Mouse (Mus musculus) embryonic facial prominence, embryonic 13.5 days (tissue): ENCODE results near the gene Pp2d1. TPM values are rescaled to one million over a fixed set of nuclear protein-coding genes. Genes with fewer than 3 reads are reported as not detected.

Source experiments
- ATAC-seq: fragments of 200-750 bp; cut with Nextera tagmentation; 2 replicates; pipeline ENCODE4 v1.8.0; 2017; ENCODE audit warnings: low read depth; ENCODE audit not compliant: insufficient number of reproducible peaks, insufficient read depth, low FRiP score, low TSS enrichment
- H3K27ac ChIP-seq: fragments of 300-500 bp; sonication (generic); 2 replicates; pipeline ENCODE4 v1.5.1; 2015; ENCODE audit warnings: moderate library complexity, mild to moderate bottlenecking, inconsistent platforms
- H3K27me3 ChIP-seq: fragments of 300-500 bp; sonication (generic); 2 replicates; pipeline ENCODE4 v1.6.1; 2015; ENCODE audit warnings: mild to moderate bottlenecking, inconsistent platforms
- H3K36me3 ChIP-seq: fragments of 300-500 bp; sonication (generic); 2 replicates; pipeline ENCODE4 v1.6.1; 2015; ENCODE audit warnings: mild to moderate bottlenecking, inconsistent platforms
- H3K4me1 ChIP-seq: fragments of 300-500 bp; sonication (generic); 2 replicates; pipeline ENCODE4 v1.6.1; 2015; ENCODE audit warnings: inconsistent platforms
- H3K4me2 ChIP-seq: fragments of 300-500 bp; sonication (generic); 2 replicates; pipeline ENCODE4 v1.6.1; 2015; ENCODE audit warnings: moderate library complexity, mild to moderate bottlenecking, inconsistent platforms
- H3K4me3 ChIP-seq: fragments of 300-500 bp; sonication (generic); 2 replicates; pipeline ENCODE4 v1.5.1; 2015; ENCODE audit warnings: mild to moderate bottlenecking, inconsistent platforms
- H3K9ac ChIP-seq: fragments of 300-500 bp; sonication (generic); 2 replicates; pipeline ENCODE4 v1.6.1; 2015; ENCODE audit warnings: mild to moderate bottlenecking, inconsistent platforms
- H3K9me3 ChIP-seq: fragments of 300-500 bp; sonication (generic); 2 replicates; pipeline ENCODE4 v1.6.1; 2016; ENCODE audit warnings: inconsistent platforms
- WGBS: fragments of 180-500 bp; shearing (Covaris S2); methylation state at CpG from one replicate; pipeline ENCODE4 v1.1.7; 2015; ENCODE audit warnings: mixed read lengths; 5-methylcytosine and 5-hydroxymethylcytosine counted together
- polyA plus RNA-seq: library from polyadenylated mRNA; unstranded; fragments of >200 nt; fragmentation: Nextera tagmentation; extraction: Ambion mirVana; gene quantifications from 2 replicates; pipeline ENCODE4 v1.2.1, GENCODE M21; 2015

The Pp2d1 gene
- polyA plus RNA-seq, 1 experiment from 2014 or later, result 0.31 TPM

DNA sequence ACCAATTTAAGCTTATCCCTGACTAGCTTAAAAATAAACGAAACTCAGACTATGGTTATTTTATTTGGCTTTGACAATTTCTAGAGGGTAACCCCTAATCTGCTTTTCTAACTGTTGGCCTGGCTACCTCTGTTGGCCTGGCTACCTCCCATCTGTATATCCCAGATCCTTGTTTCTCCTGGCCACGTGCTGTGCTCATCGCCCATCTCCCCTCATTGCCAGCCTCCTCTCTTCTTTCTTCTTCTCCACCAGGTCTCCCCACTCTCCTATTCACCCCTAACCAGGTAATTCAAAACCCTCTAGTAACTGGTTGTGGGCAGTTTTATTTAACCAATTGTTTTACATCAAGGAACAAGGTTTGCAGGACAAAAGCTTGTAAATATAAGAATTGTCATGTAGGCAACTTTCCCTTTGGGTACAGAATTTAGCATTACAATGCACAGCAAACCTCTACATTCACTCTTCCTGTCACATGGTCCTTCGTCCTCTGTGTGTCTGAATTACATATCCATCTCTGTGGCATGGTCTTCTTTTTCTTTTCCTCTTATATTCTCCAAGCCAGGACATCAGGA, 22.3 kb upstream of the Pp2d1 start:
- ATAC-seq, result no peak
- 77% methylated on average over 4 of the region's 4 CpGs for WGBS
- peaks cover 5% of the 10 kb centered on the region; the same call in 1 of the 2 replicates for H3K4me1 ChIP-seq
- no peak overlapping the region for H3K27ac ChIP-seq
- no peak overlapping the region for H3K9ac ChIP-seq
- no peaks in the 10 kb centered on the region for H3K9me3 ChIP-seq
- no peak overlapping the region for H3K4me3 ChIP-seq
- H3K4me2 ChIP-seq, result no peak overlapping the region
- no peaks in the 10 kb centered on the region for H3K27me3 ChIP-seq
- H3K36me3 ChIP-seq, result no peaks in the 10 kb centered on the region

DNA sequence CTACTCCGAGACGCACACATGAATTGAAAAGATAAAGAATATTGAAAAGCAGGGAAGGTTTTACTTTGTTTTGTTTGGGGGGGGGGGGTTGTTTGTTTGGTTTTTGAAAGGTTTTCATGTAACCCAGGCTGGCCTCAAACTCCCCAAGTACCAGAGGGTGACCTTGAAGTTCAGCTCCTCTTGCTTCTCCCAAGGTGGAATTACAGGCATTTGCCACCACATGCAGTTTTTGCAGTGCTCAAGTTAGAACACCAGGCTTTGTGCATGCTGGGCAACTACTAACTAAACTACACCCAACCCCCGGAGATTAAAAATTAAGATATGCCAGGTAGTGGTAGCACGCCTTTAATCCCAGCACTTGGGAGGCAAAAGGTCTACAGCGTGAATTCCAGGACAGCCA, 20.4 kb upstream of the Pp2d1 start:
- no peak overlapping the region for H3K27ac ChIP-seq
- no peaks in the 10 kb centered on the region for H3K27me3 ChIP-seq
- ATAC-seq, result no peak
- H3K4me1 ChIP-seq, result no peaks in the 10 kb centered on the region
- no peak overlapping the region for H3K9ac ChIP-seq
- H3K36me3 ChIP-seq, result no peaks in the 10 kb centered on the region
- H3K9me3 ChIP-seq, result no peaks in the 10 kb centered on the region
- H3K4me2 ChIP-seq, result no peak overlapping the region
- 90% methylated on average over 5 of the region's 5 CpGs for WGBS
- H3K4me3 ChIP-seq, result no peak overlapping the region

DNA sequence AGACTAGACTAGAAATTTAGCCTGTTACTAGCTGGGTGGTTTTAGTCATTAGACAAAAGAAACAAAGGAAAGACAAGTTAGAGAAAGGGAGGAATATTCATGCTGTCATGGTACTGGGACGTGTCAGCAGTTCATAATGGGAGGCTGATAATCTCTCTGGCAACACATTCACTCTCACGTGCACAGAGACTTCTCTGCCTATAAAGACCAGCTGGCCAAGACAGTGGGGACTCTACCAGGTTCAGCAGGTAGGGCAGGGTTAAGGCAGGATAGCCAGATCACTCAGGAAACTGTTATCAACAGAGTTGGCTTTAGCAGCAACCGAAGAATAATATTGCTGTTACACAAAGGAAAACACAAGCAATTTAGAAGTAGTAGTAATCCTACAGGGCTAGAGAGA, 18.2 kb upstream of the Pp2d1 start:
- Histone ChIP-seq H3K4me3 (no peak overlapping the region), H3K9ac (no peak overlapping the region), H3K4me1 (no peaks in the 10 kb centered on the region), H3K27ac (no peak overlapping the region), H3K27me3 (no peaks in the 10 kb centered on the region), H3K9me3 (no peaks in the 10 kb centered on the region), H3K36me3 (no peaks in the 10 kb centered on the region), H3K4me2 (no peak overlapping the region)
- WGBS, result 76% methylated on average over 3 of the region's 3 CpGs
- ATAC-seq, result no peak

DNA sequence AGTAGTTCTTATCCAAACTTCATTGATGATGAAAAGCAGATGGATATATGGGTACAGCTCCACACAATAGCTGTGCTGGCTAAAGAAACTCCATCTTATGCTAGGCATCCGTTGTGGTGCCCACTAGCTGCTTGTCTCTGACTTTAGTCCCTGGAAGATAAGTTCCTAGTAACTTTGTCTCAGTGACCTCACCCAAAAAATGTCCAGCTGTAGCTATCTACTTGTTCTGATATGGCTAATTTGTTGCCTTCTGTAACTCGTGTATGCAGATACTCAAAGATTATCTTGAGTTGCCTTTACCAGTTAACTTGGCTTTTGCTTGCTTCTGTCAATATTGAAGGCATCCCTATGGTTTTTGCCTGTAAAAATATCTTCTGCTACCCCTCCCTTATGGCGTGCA, 15.6 kb upstream of the Pp2d1 start:
- ATAC-seq, result no peak
- no peak overlapping the region for H3K4me3 ChIP-seq
- H3K4me2 ChIP-seq, result no peak overlapping the region
- no peaks in the 10 kb centered on the region for H3K27me3 ChIP-seq
- H3K4me1 ChIP-seq, result no peaks in the 10 kb centered on the region
- H3K36me3 ChIP-seq, result no peaks in the 10 kb centered on the region
- H3K9me3 ChIP-seq, result no peaks in the 10 kb centered on the region
- 79% methylated on average over 3 of the region's 3 CpGs for WGBS
- H3K9ac ChIP-seq, result no peak overlapping the region
- H3K27ac ChIP-seq, result no peak overlapping the region

DNA sequence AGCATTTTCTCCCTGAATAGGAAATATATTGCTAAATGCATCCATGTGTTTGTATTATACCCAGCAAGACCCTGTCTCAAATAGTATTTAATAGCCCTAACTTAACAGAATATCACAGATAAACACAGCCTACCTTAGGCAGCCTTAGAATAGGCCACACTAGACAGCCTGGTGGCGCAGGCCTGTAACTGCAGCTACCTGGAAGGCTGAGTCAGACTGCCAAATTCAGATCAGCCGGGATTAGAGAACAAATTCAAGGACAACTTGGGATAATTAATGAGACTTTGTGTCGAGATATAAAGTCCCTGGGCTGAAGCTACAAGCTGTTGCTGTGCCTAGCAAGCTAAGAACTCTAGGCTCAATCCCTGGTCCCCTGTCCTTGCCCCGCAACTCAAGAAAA, 14.8 kb upstream of the Pp2d1 start:
- no peaks in the 10 kb centered on the region for H3K36me3 ChIP-seq
- no peaks in the 10 kb centered on the region for H3K9me3 ChIP-seq
- H3K9ac ChIP-seq, result no peak overlapping the region
- H3K27ac ChIP-seq, result no peak overlapping the region
- H3K4me3 ChIP-seq, result no peak overlapping the region
- WGBS, result 75% methylated on average over 4 of the region's 4 CpGs
- no peaks in the 10 kb centered on the region for H3K27me3 ChIP-seq
- ATAC-seq, result no peak
- H3K4me2 ChIP-seq, result no peak overlapping the region
- H3K4me1 ChIP-seq, result no peaks in the 10 kb centered on the region

DNA sequence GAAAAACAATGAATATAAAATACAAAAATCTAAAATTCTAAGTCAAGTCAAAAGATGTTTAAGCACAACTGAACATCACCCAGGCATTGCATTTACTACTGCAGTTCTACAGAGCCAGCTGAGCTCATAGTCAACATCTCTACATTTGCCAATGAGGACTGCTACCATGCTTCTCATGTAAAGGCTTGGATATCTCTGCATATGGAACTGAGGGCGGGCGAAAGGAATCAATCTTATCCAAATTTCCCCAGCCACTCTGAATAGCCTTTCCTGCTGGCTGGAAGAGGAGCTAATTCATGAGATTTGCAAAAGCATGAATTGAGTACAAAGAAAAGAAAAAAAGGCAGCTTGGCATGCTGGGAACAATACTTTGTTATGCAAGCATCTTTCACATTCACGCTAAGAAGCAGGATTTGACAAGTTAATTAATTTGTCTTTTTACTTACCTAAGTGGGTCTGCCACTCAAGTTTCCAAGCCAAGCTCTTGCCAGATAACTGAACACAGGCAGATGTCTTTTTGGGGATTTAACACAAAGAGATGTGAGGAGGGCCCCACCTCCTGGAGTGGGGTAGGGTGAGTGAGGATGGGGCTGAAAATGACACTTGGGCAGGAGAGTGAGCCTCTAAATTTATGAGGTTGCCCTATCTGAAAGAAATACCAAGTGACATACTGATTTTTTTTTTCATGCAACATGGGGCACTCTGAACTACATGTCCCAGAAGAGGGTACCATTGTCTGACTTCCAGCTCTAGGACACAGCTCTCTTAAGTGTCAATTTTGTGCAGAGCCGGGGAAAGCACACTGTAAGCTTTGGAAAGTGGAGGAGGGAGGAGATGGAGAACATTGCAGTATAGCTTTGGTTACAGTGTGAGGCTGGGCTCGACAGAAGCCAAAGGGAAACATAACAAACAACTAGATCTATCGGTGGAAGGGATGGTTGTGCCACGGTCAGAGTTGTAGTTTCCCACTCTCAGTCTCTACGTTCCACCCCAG, 12.4 kb upstream of the Pp2d1 start:
- ATAC-seq, result no peak

DNA sequence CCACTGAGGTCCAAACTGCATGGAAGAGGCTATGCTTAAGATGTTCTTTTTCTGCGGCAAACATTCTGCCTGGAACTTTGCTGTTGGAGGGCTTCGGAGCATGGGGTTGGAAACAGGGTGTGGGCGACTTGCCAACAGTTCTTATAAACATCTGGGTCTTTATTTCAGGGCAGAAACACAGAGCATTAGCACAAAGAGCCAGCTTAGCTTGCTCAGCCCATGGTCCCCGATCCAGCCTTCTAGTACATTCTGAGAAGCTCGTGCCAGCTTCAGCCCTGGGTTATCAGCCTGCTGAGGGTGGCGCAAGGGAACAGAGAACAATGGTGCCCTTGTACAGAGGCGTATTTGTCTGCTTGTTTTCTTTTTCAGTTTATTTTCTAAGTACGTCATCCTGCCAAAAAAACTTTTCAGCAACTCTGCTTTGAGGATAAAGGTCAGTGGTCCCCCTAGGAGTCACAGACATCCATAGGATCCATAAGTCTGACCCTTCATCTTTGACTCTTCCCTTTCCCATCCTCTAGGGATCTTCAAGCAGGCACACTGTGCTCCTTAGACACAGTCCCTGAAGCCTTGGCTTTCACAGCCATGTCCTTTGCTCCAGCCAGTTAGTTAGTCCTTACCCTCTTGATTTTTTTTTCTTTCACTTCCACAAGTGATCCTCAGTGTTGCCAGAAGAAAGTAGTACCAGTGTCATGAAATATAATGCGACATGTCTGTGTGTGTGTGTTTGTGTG, 4.5 kb upstream of the Pp2d1 start:
- H3K36me3 ChIP-seq, result no peaks in the 10 kb centered on the region
- 50% methylated on average over 9 of the region's 9 CpGs for WGBS
- H3K9ac ChIP-seq, result no peak overlapping the region
- no peaks in the 10 kb centered on the region for H3K27me3 ChIP-seq
- H3K4me2 ChIP-seq, result no peak overlapping the region
- peak overlapping the region; percentile 76 for H3K27ac ChIP-seq
- H3K4me3 ChIP-seq, result no peak overlapping the region
- ATAC-seq, result no peak
- peaks cover 6% of the 10 kb centered on the region; the same call in 1 of the 2 replicates for H3K4me1 ChIP-seq
- no peaks in the 10 kb centered on the region for H3K9me3 ChIP-seq

More for the DNA sequence above, 12.4 kb upstream of the Pp2d1 start:
- H3K27ac ChIP-seq, result no peak overlapping the region
- no peaks in the 10 kb centered on the region for H3K4me1 ChIP-seq
- no peak overlapping the region for H3K4me3 ChIP-seq
- no peaks in the 10 kb centered on the region for H3K9me3 ChIP-seq
- no peaks in the 10 kb centered on the region for H3K27me3 ChIP-seq
- H3K4me2 ChIP-seq, result no peak overlapping the region
- H3K9ac ChIP-seq, result no peak overlapping the region
- H3K36me3 ChIP-seq, result no peaks in the 10 kb centered on the region
- WGBS, result 69% methylated on average over 8 of the region's 8 CpGs

DNA sequence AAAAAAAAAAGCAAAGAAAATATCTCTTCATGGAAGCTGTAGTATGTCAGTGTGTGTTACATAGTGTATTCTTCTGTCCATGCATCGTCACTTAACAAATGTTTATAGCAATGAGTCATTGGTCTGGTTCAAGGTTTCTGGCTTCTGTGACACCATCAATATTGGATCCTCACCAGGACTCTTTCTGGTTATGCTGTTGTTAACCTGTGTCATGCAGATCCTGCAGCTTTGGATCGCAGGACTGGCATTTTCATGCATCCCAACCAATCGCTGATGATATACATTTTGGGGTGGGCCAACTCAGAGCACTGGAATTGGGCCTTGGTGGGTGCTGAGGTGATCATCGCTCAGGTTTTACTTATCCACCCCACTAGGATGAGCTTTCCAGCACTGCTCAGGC, 3.3 kb upstream of the Pp2d1 start:
- H3K36me3 ChIP-seq, result no peaks in the 10 kb centered on the region
- WGBS, result 94% methylated on average over 4 of the region's 4 CpGs
- H3K4me1 ChIP-seq, result peaks cover 6% of the 10 kb centered on the region; the same call in 1 of the 2 replicates
- no peak overlapping the region for H3K9ac ChIP-seq
- no peaks in the 10 kb centered on the region for H3K27me3 ChIP-seq
- no peak overlapping the region for H3K4me3 ChIP-seq
- no peak overlapping the region for H3K4me2 ChIP-seq
- no peaks in the 10 kb centered on the region for H3K9me3 ChIP-seq
- ATAC-seq, result no peak
- H3K27ac ChIP-seq, result peak overlapping the region; percentile 76; the same call in 1 of the 2 replicates

DNA sequence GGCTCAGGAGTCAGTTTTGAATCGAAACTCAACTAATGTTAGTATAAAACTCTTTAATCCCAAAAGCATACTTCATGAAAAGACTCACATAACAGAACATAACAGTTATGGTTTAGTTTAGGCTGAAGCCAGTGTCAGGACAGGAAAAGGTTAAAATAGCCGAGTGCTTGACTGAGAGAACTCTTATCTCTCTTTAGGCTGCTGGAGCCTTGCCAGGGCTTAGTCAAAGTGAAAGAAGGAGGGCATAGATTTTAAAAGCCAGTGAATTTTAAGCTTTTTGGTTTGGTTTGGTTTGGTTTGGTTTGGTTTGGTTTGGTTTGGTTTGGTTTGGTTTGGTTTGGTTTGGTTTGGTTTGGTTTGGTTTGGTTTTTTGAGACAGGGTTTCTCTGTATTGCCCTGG, 6.8 kb downstream of the Pp2d1 start:
- H3K27me3 ChIP-seq, result no peaks in the 10 kb centered on the region
- ATAC-seq, result no peak
- no peaks in the 10 kb centered on the region for H3K4me1 ChIP-seq
- 66% methylated on average over 2 of the region's 2 CpGs for WGBS
- H3K27ac ChIP-seq, result no peak overlapping the region
- no peak overlapping the region for H3K4me2 ChIP-seq
- no peak overlapping the region for H3K4me3 ChIP-seq
- H3K36me3 ChIP-seq, result no peaks in the 10 kb centered on the region
- no peak overlapping the region for H3K9ac ChIP-seq
- H3K9me3 ChIP-seq, result no peaks in the 10 kb centered on the region

DNA sequence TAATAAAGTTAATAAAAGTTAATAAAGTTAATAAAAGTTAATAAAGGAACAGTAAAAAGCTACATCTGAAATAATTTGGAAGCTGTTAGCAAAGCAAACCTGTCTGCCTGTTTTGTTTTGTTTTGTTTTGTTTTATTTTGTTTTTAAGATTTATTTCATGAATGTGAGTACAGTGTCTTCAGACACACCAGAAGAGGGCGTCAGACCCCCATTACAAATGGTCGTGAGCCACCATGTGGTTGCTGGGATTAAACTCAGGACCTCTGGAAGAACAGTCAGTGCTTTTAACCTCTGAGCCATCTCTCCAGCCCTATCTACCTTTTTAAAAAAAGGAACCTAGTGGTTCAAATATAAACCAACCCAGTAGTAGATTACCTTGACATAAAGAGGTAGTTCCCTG, 8.1 kb downstream of the Pp2d1 start:
- Histone ChIP-seq H3K4me1 (no peaks in the 10 kb centered on the region), H3K9ac (no peak overlapping the region), H3K36me3 (no peaks in the 10 kb centered on the region), H3K9me3 (no peaks in the 10 kb centered on the region), H3K4me2 (no peak overlapping the region), H3K4me3 (no peak overlapping the region), H3K27ac (no peak overlapping the region), H3K27me3 (no peaks in the 10 kb centered on the region)
- no peak for ATAC-seq
- 58% methylated on average over 2 of the region's 2 CpGs for WGBS

DNA sequence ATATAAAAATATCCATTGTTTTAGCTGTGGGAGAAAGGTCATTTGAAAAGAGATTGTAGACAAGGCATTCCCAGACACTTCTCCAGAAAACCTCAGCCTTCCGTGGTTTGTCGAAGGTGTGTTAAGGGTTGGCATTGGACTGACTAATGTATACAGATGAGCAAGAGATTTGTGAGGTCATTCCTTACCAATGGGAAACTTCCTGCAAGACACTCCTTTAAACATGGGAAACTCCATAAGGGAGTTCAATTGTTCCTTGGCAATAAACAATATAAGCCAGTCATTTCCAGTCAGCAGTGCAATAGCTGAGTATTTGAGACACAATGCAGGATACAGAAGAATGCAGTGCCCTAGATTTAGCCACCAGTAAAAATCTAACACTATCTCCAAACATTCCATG, 11.2 kb downstream of the Pp2d1 start:
- Histone ChIP-seq H3K27me3 (no peaks in the 10 kb centered on the region), H3K4me3 (no peak overlapping the region), H3K4me2 (no peak overlapping the region), H3K9ac (no peak overlapping the region), H3K27ac (no peak overlapping the region), H3K36me3 (no peaks in the 10 kb centered on the region), H3K9me3 (no peaks in the 10 kb centered on the region), H3K4me1 (no peaks in the 10 kb centered on the region)
- ATAC-seq, result no peak
- WGBS, result 85% methylated on average over 2 of the region's 2 CpGs
